Mouse (Mus musculus): Measurements from ENCODE around the gene Ttc17.

- TF ChIP-seq CTCF (IDR thresholded peaks at IDR 0.05; ENCODE audit: insufficient read depth, low read length) (no peak), POLR2A (IDR thresholded peaks at IDR 0.05; ENCODE audit: borderline replicate concordance, extremely low read depth, low read depth, low read length) (no peak)
These were observed 3.9 kb downstream of the Ttc17 start for GRCm38 (mm10) chr2:94402561-94402960.

Data from lung, adult 2 months (tissue).